7 mouse cellular contexts compared by ENCODE assay signal in genomic region chr4:123594381-123594806, GRCm38 (mm10).
DNase-seq lines count a peak whose midpoint lies in the region; ATAC-seq and TF ChIP-seq lines count a peak whose summit lies in the region.

No protein-coding gene starts in this region.

- no peak for TF ChIP-seq CTCF in midbrain, postnatal 0 days (IDR thresholded peaks at IDR 0.05)

- no peak overlapping the region for H3K4me3 ChIP-seq in kidney, embryonic 15.5 days (replicated peaks)
- H3K4me3 ChIP-seq in forebrain, embryonic 11.5 days (ENCODE audit: low read depth, low read length): no peak overlapping the region
- H3K4me3 ChIP-seq in hindbrain, embryonic 13.5 days: no peak overlapping the region
- H3K4me3 ChIP-seq in midbrain, postnatal 0 days (ENCODE audit: low read depth, low read length): no peak overlapping the region

- DNase-seq in kidney, adult 18-20 months: no peak
- DNase-seq in forebrain, embryonic 11.5 days (ENCODE audit: low spot score): no peak
- DNase-seq in midbrain, postnatal 0 days (ENCODE audit: low spot score): peak; percentile 58
- no peak for DNase-seq in T-cell, adult 2 months (ENCODE audit: low spot score)

- H3K27ac ChIP-seq in kidney, embryonic 15.5 days: peak overlapping the region; percentile 56
- peak overlapping the region; percentile 33; the same call in 1 of the 2 replicates for H3K27ac ChIP-seq in forebrain, embryonic 11.5 days (ENCODE audit: low read depth, low read length)
- H3K27ac ChIP-seq in hindbrain, embryonic 13.5 days: peak overlapping the region; percentile 55
- H3K27ac ChIP-seq in midbrain, postnatal 0 days (ENCODE audit: low read depth, low read length): peak overlapping the region; percentile 57

- H3K36me3 ChIP-seq in kidney, embryonic 15.5 days: no peaks in the 10 kb centered on the region
- H3K36me3 ChIP-seq in forebrain, embryonic 11.5 days (ENCODE audit: control insufficient read depth, insufficient read depth, low read length): no peaks in the 10 kb centered on the region
- H3K36me3 ChIP-seq in hindbrain, embryonic 13.5 days: no peaks in the 10 kb centered on the region
- H3K36me3 ChIP-seq in midbrain, postnatal 0 days (ENCODE audit: insufficient read depth, low read length): no peaks in the 10 kb centered on the region

- H3K9me3 ChIP-seq in kidney, embryonic 15.5 days (replicated peaks): no peaks in the 10 kb centered on the region
- no peaks in the 10 kb centered on the region for H3K9me3 ChIP-seq in forebrain, embryonic 11.5 days (ENCODE audit: control insufficient read depth, low read length)
- no peaks in the 10 kb centered on the region for H3K9me3 ChIP-seq in hindbrain, embryonic 13.5 days
- no peaks in the 10 kb centered on the region for H3K9me3 ChIP-seq in midbrain, postnatal 0 days (ENCODE audit: low read length)

- H3K27me3 ChIP-seq in kidney, embryonic 15.5 days: no peaks in the 10 kb centered on the region
- no peaks in the 10 kb centered on the region for H3K27me3 ChIP-seq in forebrain, embryonic 11.5 days (ENCODE audit: control insufficient read depth, insufficient read depth, low read length)
- no peaks in the 10 kb centered on the region for H3K27me3 ChIP-seq in hindbrain, embryonic 13.5 days
- no peaks in the 10 kb centered on the region for H3K27me3 ChIP-seq in midbrain, postnatal 0 days (ENCODE audit: insufficient read depth, low read length)

- H3K4me1 ChIP-seq in kidney, embryonic 15.5 days: peaks cover 37% of the 10 kb centered on the region
- peaks cover 15% of the 10 kb centered on the region for H3K4me1 ChIP-seq in forebrain, embryonic 11.5 days (replicated peaks; ENCODE audit: control insufficient read depth, insufficient read depth, low read length)
- H3K4me1 ChIP-seq in hindbrain, embryonic 13.5 days (replicated peaks): peaks cover 56% of the 10 kb centered on the region
- peaks cover 15% of the 10 kb centered on the region; the same call in 1 of the 2 replicates for H3K4me1 ChIP-seq in midbrain, postnatal 0 days (ENCODE audit: insufficient read depth, low read length)

- ATAC-seq in kidney, embryonic 15.5 days (replicated peaks; ENCODE audit: low FRiP score): no peak
- peak; percentile 61 for ATAC-seq in forebrain, embryonic 11.5 days (replicated peaks; ENCODE audit: low FRiP score)
- peak; percentile 46 for ATAC-seq in hindbrain, embryonic 13.5 days (ENCODE audit: low FRiP score)
- ATAC-seq in midbrain, postnatal 0 days (ENCODE audit: low FRiP score): 0 out of 2 replicates have a peak, but pooled peaks have one; percentile 34
- ATAC-seq in megakaryocyte-erythroid progenitor cell, adult 5-6 weeks (replicated peaks; ENCODE audit: low FRiP score, low TSS enrichment, poor library complexity, severe bottlenecking): no peak

- 61% methylated on average over 5 of the region's 5 CpGs for WGBS in kidney, embryonic 15.5 days
- 59% methylated on average over 5 of the region's 5 CpGs for WGBS in forebrain, embryonic 11.5 days
- 35% methylated on average over 5 of the region's 5 CpGs for WGBS in hindbrain, embryonic 13.5 days
- WGBS in midbrain, postnatal 0 days: 27% methylated on average over 5 of the region's 5 CpGs

- no peak overlapping the region for H3K9ac ChIP-seq in kidney, embryonic 15.5 days
- no peak overlapping the region for H3K9ac ChIP-seq in forebrain, embryonic 11.5 days (ENCODE audit: low read length)
- H3K9ac ChIP-seq in hindbrain, embryonic 13.5 days: no peak overlapping the region
- H3K9ac ChIP-seq in midbrain, postnatal 0 days (replicated peaks; ENCODE audit: low read length, poor library complexity, severe bottlenecking): no peak overlapping the region

- H3K4me2 ChIP-seq in kidney, embryonic 15.5 days: no peak overlapping the region
- no peak overlapping the region for H3K4me2 ChIP-seq in forebrain, embryonic 11.5 days (ENCODE audit: low read depth, low read length, severe bottlenecking)
- H3K4me2 ChIP-seq in hindbrain, embryonic 13.5 days: no peak overlapping the region; the same call in 1 of the 2 replicates
- no peak overlapping the region for H3K4me2 ChIP-seq in midbrain, postnatal 0 days (ENCODE audit: low read depth, low read length, poor library complexity, severe bottlenecking)

Comparison
In these comparisons a context has a peak if more than half of its experiments do, and no peak if none do; other contexts are left out.
1. ATAC-seq: peak in forebrain, embryonic 11.5 days (single experiment), hindbrain, embryonic 13.5 days (single experiment) and midbrain, postnatal 0 days (single experiment); none in kidney, embryonic 15.5 days (single experiment) and megakaryocyte-erythroid progenitor cell, adult 5-6 weeks (single experiment).
2. Peak in every context shown above with its lines, with median percentiles within 50 percentile points of each other: H3K27ac ChIP-seq.